Mouse (Mus musculus): ENCODE data around the gene Gm20683.

DNA sequence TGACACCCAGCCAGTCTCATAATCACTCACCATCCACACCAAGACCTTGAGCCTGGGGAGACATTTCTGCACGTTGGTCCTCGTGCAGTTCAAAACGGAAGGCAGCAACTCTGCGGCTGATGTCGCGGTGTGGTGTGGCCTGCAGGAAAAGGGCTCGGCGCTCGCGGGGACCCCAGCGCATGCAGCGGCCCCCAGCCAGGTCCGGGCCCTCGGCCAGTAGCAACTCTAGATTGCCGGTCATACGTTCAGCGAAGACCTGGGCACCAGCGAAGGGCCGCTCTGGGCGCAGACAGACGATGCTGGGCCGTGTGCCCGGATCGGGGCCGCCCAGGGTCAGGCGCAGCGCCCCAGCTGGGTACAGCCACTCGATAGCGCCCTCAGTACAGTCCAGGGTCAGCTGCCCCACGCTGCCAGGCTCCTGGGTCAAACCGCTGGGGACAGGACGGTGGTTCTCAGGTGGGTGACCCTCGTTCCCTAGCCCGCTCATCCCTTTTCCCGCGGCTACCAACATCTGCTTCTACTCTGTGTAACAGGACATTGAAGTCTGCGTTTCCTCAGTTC lies 45.3 kb downstream of the Gm20683 start:
- TF ChIP-seq MEF2A (IDR thresholded peaks at IDR 0.05; ENCODE audit: extremely low read depth, insufficient replicate concordance, low read depth, low read length, poor library complexity, severe bottlenecking) (no peak), CTCF (IDR thresholded peaks at IDR 0.05 in 2 of 3, conservative IDR thresholded peaks at IDR 0.05 in 1 of 3; ENCODE audit: control insufficient read depth in 1 of 3, insufficient read depth in 1 of 3, low read depth in 2 of 3, low read length in 3 of 3, poor library complexity in 1 of 3, severe bottlenecking in 1 of 3) (no peak), USF1 (IDR thresholded peaks at IDR 0.05; ENCODE audit: low read depth, low read length) (no peak)
